Mouse (Mus musculus) cerebellum, adult 2 months (tissue): ENCODE results near the gene Yap1. TPM values are rescaled to one million over a fixed set of nuclear protein-coding genes. Genes with fewer than 3 reads are reported as not detected.
A peak's percentile ranks its signal among the peaks of the same experiment; 100 is the strongest.

Experiments used
- DNase-seq, 2 experiments: peaks; one replicate each; pipeline ENCODE4 v3.0.0; 2021
- H3K27ac ChIP-seq: fragments of 200-500 bp; 2 replicates; pipeline ENCODE4 v1.5.1; 2012; ENCODE audit warnings: low read length, control low read depth, inconsistent platforms; ENCODE audit not compliant: insufficient read depth
- H3K27me3 ChIP-seq: fragments of 200-500 bp; 2 replicates; pipeline ENCODE4 v1.6.1; 2012; ENCODE audit warnings: inconsistent platforms, mild to moderate bottlenecking, low read length, moderate library complexity; ENCODE audit not compliant: control insufficient read depth, insufficient read depth
- H3K4me1 ChIP-seq: fragments of 200-500 bp; 2 replicates; pipeline ENCODE4 v1.6.1; 2011; ENCODE audit warnings: low read length; ENCODE audit not compliant: control insufficient read depth, insufficient read depth
- H3K4me3 ChIP-seq: fragments of 200-500 bp; replicated peaks from 2 replicates; pipeline ENCODE3; 2011; ENCODE audit warnings: mild to moderate bottlenecking, low read depth, low read length, control low read depth; ENCODE audit not compliant: insufficient read depth
- CTCF ChIP-seq: fragments of 200-500 bp; IDR thresholded peaks from 2 replicates; pipeline ENCODE4 v1.5.1; 2011; ENCODE audit warnings: low read depth, mild to moderate bottlenecking, control low read depth, low read length, moderate library complexity, borderline replicate concordance; ENCODE audit not compliant: insufficient read depth
- POLR2A ChIP-seq: fragments of 200-500 bp; IDR thresholded peaks from 2 replicates; pipeline ENCODE4 v1.6.1; 2011; ENCODE audit warnings: low read length, control low read depth, borderline replicate concordance; ENCODE audit not compliant: insufficient read depth
- WGBS: fragments of 180-500 bp; shearing (Covaris S2); methylation state at CpG from one replicate; pipeline ENCODE4 v1.1.7; 2018; 5-methylcytosine and 5-hydroxymethylcytosine counted together
- polyA plus RNA-seq: library from polyadenylated mRNA; depleted of rRNA; stranded (reverse); fragments of >200 nt; gene quantifications from 2 replicates; pipeline ENCODE4 v1.2.3, GENCODE M21; 2012

Gene Yap1
- polyA plus RNA-seq, 1 experiment: 8.5 TPM

DNA sequence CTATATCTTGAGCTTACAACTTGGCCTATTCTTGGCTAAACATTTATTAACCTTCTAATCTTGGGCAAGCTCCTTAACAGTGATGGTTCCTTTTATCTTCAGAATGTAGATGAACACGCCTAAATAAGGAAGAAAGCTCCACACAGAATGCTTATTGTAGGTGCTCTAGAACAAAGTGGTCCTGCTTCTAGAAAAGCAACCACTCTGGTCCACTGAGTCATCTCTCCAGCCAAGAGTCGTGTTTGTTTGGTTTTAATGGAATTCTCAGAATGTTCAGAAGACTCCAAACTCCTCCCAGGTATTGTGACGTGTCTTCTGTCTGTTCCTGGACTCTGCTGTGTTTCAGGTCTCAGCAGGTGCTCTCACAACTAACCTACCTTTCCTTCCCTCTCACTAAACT, 38.8 kb downstream of the Yap1 start:
- no peak for TF ChIP-seq CTCF
- no peak for TF ChIP-seq POLR2A
- WGBS: 84% methylated on average over 3 of the region's 3 CpGs
- DNase-seq: no peak
- no peaks in the 10 kb centered on the region for H3K27me3 ChIP-seq
- H3K27ac ChIP-seq: no peak overlapping the region
- no peak overlapping the region for H3K4me3 ChIP-seq
- peaks cover 7% of the 10 kb centered on the region for H3K4me1 ChIP-seq

DNA sequence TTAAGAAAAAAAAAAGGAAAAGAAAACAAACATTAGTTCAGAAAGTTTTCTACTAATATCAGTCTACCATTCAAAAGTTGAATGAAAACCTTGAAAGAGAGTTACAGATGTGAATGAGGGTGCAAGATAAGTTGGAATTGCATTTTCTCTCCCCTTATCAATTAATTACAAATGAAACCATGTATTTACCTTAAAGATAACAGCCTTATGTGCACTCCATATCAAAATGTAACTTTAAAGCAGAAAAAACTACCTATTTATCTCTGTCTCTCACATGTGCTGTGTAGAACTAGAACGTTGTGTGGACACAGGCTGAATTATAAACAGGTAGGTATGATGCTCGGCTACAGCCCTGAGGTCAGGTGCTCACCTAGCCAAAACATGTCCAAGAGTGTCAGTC, 40.5 kb downstream of the Yap1 start:
- TF ChIP-seq POLR2A (no peak), CTCF (no peak)
- peaks cover 13% of the 10 kb centered on the region for H3K4me1 ChIP-seq
- H3K27me3 ChIP-seq: no peaks in the 10 kb centered on the region
- 95% methylated on average over 2 of the region's 2 CpGs for WGBS
- DNase-seq: no peak
- no peak overlapping the region for H3K4me3 ChIP-seq
- H3K27ac ChIP-seq: no peak overlapping the region

DNA sequence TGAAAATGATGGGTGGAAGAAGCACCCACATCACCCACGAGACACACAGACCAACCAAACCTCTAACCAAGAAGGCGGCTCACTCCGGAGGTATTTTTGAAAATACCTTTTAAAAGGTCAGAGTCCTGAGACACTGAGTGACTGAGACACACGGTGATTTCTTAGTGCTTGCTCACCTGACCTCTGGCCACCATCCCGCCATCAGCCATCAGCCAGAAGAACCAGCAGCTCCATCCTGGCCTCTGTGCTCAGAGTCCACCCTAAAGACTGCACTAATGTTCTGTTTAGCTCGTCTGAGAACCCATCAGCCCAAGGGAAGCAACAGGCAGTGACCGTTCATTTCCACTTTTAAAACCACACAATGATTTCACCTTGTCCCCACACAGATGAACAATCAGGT, 41.5 kb downstream of the Yap1 start:
- 95% methylated on average over 7 of the region's 7 CpGs for whole genome bisulfite sequencing
- H3K27ac ChIP-seq: no peak overlapping the region
- TF ChIP-seq POLR2A: no peak
- TF ChIP-seq CTCF: no peak
- no peak for DNase-seq
- peaks cover 16% of the 10 kb centered on the region for H3K4me1 ChIP-seq
- no peak overlapping the region for H3K4me3 ChIP-seq
- H3K27me3 ChIP-seq: no peaks in the 10 kb centered on the region

DNA sequence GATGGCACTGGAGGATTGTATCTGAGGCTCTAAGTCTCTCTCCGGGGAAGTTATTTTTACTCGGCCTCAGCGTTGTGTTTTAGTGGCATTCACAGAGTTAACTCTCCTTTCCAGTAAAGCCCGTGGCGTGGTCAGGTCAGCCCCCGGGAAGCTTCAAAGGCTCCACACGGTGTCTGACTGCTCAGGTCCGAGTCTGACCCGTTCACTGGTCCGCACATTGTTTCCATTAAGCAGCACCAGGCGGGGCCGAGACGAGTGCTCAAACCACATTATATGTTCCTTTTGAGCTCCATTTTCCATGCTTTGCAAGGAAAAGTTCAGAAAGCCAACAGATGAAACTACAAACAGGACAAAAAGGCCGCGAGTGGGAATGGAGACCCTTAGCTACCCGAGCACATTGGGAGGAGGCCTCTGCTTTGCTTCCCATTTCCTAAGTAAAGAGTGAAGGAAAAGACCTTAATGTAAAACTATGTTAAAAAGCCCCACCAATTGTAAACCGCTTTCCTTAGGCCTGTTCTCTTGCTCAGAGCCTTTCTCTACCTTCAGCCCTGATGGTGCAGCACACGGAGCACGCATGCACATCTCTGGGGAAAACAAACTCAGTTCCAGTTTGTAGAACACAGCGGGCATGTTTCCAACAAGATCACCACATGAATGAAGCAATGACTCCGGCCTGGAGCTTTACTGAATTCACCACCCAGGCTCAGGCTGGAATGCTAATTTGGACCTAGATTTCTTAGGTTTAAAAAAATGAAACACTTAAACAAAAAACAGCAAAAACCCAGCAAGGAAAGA, 42.8 kb downstream of the Yap1 start:
- TF ChIP-seq CTCF (no peak), POLR2A (no peak)
- DNase-seq: peak; percentile 31 to 34
- no peak overlapping the region for H3K4me3 ChIP-seq
- H3K27me3 ChIP-seq: no peaks in the 10 kb centered on the region
- H3K4me1 ChIP-seq: peaks cover 17% of the 10 kb centered on the region
- no peak overlapping the region for H3K27ac ChIP-seq
- WGBS: 19% methylated on average over 21 of the region's 21 CpGs

DNA sequence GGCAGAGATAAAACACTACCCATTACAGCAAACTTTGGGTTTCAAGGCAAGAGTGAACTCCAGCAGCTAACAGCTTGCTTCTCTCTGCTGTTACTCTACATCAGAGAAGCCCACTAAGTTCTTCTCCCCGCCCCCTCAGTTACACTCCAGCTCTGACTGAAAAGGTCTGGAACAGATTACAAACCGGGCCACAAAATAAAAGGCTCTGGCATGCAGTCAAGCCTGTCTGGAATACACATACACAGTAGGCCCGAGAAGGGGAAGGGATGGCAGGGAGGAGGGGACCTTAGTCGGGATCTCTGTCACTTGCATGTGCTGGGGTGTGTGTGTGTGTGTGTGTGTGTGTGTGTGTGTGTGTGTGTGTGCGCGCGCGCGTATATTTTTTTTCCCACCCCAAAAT, 44.0 kb downstream of the Yap1 start:
- Histone ChIP-seq H3K4me3 (no peak overlapping the region), H3K4me1 (peaks cover 17% of the 10 kb centered on the region), H3K27me3 (no peaks in the 10 kb centered on the region), H3K27ac (no peak overlapping the region)
- DNase-seq: peak; percentile 16 to 32
- no peak for TF ChIP-seq POLR2A
- no peak for TF ChIP-seq CTCF
- 67% methylated on average over 9 of the region's 9 CpGs for WGBS

DNA sequence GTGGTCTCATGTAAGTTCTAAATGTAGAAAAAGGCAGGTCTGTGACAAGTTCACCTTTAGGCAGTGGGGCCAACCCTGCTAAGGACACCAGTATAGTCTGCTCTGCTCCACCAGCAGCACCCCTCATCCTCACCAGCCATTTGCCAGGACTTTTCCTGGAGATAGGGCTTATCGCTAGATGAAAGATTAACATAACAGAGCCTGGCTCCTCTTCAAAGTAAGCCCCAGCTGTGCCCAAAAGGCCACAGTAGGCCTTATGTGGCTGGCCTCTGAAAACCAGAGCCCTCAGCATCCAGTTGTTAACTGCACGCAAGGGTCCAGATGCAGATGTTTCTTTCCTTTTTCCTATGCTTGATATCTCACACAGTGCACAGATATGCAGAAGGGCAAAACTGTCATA, 45.1 kb downstream of the Yap1 start:
- no peak for DNase-seq

DNA sequence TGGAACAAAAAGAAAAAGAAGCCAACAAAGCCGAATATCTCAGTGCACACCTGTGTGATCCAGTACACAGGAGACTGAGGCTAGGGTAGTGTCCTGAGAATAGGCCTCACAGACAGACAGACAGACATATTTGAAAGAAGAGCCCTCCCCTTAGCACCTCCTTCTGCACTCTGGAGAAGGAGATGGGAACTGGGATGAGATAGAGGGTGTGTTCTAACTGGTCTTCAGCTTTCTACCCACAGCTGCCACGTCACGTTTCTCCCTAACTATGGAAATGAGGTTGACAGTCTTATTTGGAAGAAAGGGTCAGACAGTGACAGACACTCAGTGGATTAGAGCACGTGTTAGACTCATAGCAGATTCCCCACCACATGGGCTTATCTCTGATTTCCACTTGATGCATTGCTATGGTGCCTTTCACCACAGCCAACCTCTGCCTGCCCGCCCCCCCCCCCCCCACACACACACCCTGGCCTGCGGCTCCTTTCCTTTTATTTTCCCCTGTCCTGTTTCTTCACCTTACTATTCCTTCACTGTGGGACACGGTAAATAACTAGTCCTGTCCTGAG, 46.3 kb downstream of the Yap1 start:
- TF ChIP-seq CTCF (no peak), POLR2A (no peak)
- WGBS: 80% methylated on average over 7 of the region's 7 CpGs
- no peak for DNase-seq
- Histone ChIP-seq H3K4me3 (no peak overlapping the region), H3K27me3 (no peaks in the 10 kb centered on the region), H3K27ac (no peak overlapping the region), H3K4me1 (peaks cover 17% of the 10 kb centered on the region)

More for the DNA sequence above, 45.1 kb downstream of the Yap1 start:
- Histone ChIP-seq H3K4me1 (peaks cover 17% of the 10 kb centered on the region), H3K4me3 (no peak overlapping the region), H3K27me3 (no peaks in the 10 kb centered on the region), H3K27ac (no peak overlapping the region)
- TF ChIP-seq CTCF: no peak
- 93% methylated on average over 2 of the region's 2 CpGs for WGBS

DNA sequence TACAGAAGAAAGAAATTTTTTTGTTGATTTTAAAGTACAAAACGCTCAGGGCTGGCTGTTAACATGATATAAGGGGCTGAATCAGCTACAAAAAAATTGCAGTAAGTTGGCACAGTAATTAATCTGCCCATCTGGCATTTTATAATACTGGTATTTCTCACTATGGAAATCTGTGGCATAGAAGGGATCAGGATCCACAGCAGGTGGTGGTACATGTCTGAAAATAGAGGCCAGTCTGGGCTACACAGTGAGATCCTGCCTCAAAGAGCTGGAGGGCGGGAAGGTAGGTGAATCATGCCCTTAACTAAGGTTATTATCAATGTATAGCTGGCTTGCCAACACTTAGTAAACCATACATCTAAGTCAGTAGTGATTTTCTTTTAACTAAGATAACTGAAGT, 47.0 kb downstream of the Yap1 start:
- H3K27me3 ChIP-seq: no peaks in the 10 kb centered on the region
- H3K27ac ChIP-seq: no peak overlapping the region
- TF ChIP-seq POLR2A (no peak), CTCF (no peak)
- DNase-seq: peak; percentile 34 to 79
- no peak overlapping the region for H3K4me3 ChIP-seq
- peaks cover 17% of the 10 kb centered on the region for H3K4me1 ChIP-seq
- 11% methylated on average over 2 of the region's 2 CpGs for WGBS
